Mouse (Mus musculus) bone marrow, adult 2 months (tissue): ENCODE data around the gene Galnt10.

Source experiments
- CTCF ChIP-seq: fragments of 200-500 bp; IDR thresholded peaks from 2 replicates; pipeline ENCODE4 v1.5.1; 2011; ENCODE audit warnings: low read length, control low read depth; ENCODE audit not compliant: control insufficient read depth, insufficient read depth
- POLR2A ChIP-seq: fragments of 200-500 bp; IDR thresholded peaks from 2 replicates; pipeline ENCODE4 v1.6.1; 2011; ENCODE audit warnings: low read depth, mild to moderate bottlenecking, control low read depth, low read length, borderline replicate concordance; ENCODE audit not compliant: control insufficient read depth

DNA sequence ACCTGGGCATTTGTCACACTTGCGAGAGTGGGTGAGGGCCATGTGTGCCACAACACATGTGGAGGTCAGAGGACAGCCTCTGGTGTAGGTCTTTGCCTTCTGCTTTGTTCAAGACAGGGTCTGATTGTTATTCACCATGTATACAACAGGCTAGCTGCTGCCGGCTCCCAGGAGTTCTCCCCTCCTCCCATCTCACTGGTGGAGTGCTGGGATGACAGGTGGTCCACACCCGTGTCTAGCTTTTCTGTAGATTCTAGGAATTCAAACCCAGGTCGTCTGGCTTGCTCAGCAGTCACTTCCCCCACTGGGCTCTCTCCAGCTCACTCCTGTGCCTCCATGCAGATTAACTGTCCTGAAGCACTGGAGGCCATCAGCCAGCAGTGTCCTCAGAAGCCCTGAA, 80.7 kb downstream of the Galnt10 start:
- TF ChIP-seq POLR2A (no peak), CTCF (no peak)
